Mouse (Mus musculus) CD8-positive naive resting alpha-beta T cell, adult 2 months (primary cell): ENCODE results near the gene Atxn1.

Experiments
- DNase-seq, 2 experiments: peaks; one replicate each; pipeline ENCODE4 v3.0.0; 2022; ENCODE audit warnings: low read depth in 2 of 2, low spot score in 2 of 2

Atxn1 gene

GRCm38 (mm10) chr13:45783681-45784080 is 181.1 kb downstream of the Atxn1 start:
- DNase-seq: no peak

- DNase-seq: no peak
Observed at GRCm38 (mm10) chr13:45778750-45779149, 186.1 kb downstream of the Atxn1 start.

GRCm38 (mm10) chr13:45778171-45778570 is 186.6 kb downstream of the Atxn1 start:
- DNase-seq: no peak

GRCm38 (mm10) chr13:45775516-45775915 is 189.3 kb downstream of the Atxn1 start:
- DNase-seq: no peak

GRCm38 (mm10) chr13:45773381-45774168 is 191.2 kb downstream of the Atxn1 start:
- no peak for DNase-seq

GRCm38 (mm10) chr13:45769757-45770156 is 195.1 kb downstream of the Atxn1 start:
- no peak for DNase-seq

- no peak for DNase-seq
Observed at GRCm38 (mm10) chr13:45768250-45768649, 196.6 kb downstream of the Atxn1 start.

- DNase-seq: no peak
Observed at GRCm38 (mm10) chr13:45764354-45764753, 200.5 kb downstream of the Atxn1 start.

GRCm38 (mm10) chr13:45762278-45762677 is 202.5 kb downstream of the Atxn1 start:
- DNase-seq: no peak

- DNase-seq: no peak
Observed at GRCm38 (mm10) chr13:45754483-45754882, 210.3 kb downstream of the Atxn1 start.

- no peak for DNase-seq
Observed at GRCm38 (mm10) chr13:45752498-45752897, 212.3 kb downstream of the Atxn1 start.

- DNase-seq: no peak
Observed at GRCm38 (mm10) chr13:45751231-45751630, 213.6 kb downstream of the Atxn1 start.

GRCm38 (mm10) chr13:45750627-45751026 is 214.2 kb downstream of the Atxn1 start:
- no peak for DNase-seq

- no peak for DNase-seq
Observed at GRCm38 (mm10) chr13:45749937-45750336, 214.9 kb downstream of the Atxn1 start.

- DNase-seq: no peak
Observed at GRCm38 (mm10) chr13:45749222-45749621, 215.6 kb downstream of the Atxn1 start.

GRCm38 (mm10) chr13:45748691-45749090 is 216.1 kb downstream of the Atxn1 start:
- DNase-seq: no peak

- no peak for DNase-seq
Observed at GRCm38 (mm10) chr13:45745851-45746773, 218.7 kb downstream of the Atxn1 start.

- DNase-seq: no peak
Observed at GRCm38 (mm10) chr13:45744803-45745432, 219.9 kb downstream of the Atxn1 start.

- no peak for DNase-seq
Observed at GRCm38 (mm10) chr13:45743848-45744247, 221.0 kb downstream of the Atxn1 start.

- no peak for DNase-seq
Observed at GRCm38 (mm10) chr13:45740369-45740768, 224.4 kb downstream of the Atxn1 start.

- DNase-seq: no peak
Observed at GRCm38 (mm10) chr13:45736241-45736640, 228.6 kb downstream of the Atxn1 start.

GRCm38 (mm10) chr13:45735802-45736201 is 229.0 kb downstream of the Atxn1 start:
- no peak for DNase-seq
